Comparison of ENCODE assay signal across 19 mouse cellular contexts in genomic region chr3:32655994-32656393, GRCm38 (mm10). TPM values are rescaled to one million over a fixed set of nuclear protein-coding genes. Genes with fewer than 3 reads are reported as not detected.
DNase-seq lines count a peak whose midpoint lies in the region; ATAC-seq lines count a peak whose summit lies in the region.
"Had no signal": no experiment of that assay in that cellular context is flagged by ENCODE, and none has a peak within 500 bp of the region (broad histone marks: within the 10 kb centered on the region; RNA-seq: fewer than 3 reads in every experiment).

No protein-coding gene starts in this region.

- no peak overlapping the region for H3K9ac ChIP-seq in liver, embryonic 12.5 days
- H3K9ac ChIP-seq: embryonic facial prominence, embryonic 12.5 days; forebrain, postnatal 0 days; liver, embryonic 14.5 days had no signal

- H3K9me3 ChIP-seq in liver, embryonic 12.5 days (replicated peaks): no peaks in the 10 kb centered on the region
- no peaks in the 10 kb centered on the region for H3K9me3 ChIP-seq in midbrain, embryonic 10.5 days (replicated peaks)
- H3K9me3 ChIP-seq: embryonic facial prominence, embryonic 12.5 days; hindbrain, embryonic 10.5 days had no signal

- no peak for ATAC-seq in liver, embryonic 12.5 days
- peak; percentile 74 for ATAC-seq in CD4-positive, CD25-positive, alpha-beta regulatory T cell, adult 4 months
- ATAC-seq: forebrain, postnatal 0 days; midbrain, embryonic 16.5 days had no signal

- H3K4me1 ChIP-seq in liver, embryonic 12.5 days: peaks cover 38% of the 10 kb centered on the region
- H3K4me1 ChIP-seq in midbrain, embryonic 10.5 days: peaks cover 8% of the 10 kb centered on the region
- H3K4me1 ChIP-seq: embryonic facial prominence, embryonic 12.5 days had no signal

- DNase-seq in liver: no peak
- peak; percentile 12 for DNase-seq in CD4-positive helper T cell, adult 2 months (ENCODE audit: low read depth, low spot score)
- DNase-seq in induced T-regulatory cell, adult 2 months (ENCODE audit: low read depth): peak; percentile 22
- DNase-seq in right cerebral cortex, postnatal 4 days: no peak
- no peak for DNase-seq in midbrain, embryonic 10.5 days (ENCODE audit: low spot score)
- DNase-seq: adrenal gland, postnatal 14 days; cerebellum, adult 8-10 months; forebrain, postnatal 0 days; gastrocnemius, postnatal 10 days; kidney, adult 8-10 months; kidney, postnatal 25 days; layer of hippocampus, postnatal 36 days had no signal

- WGBS in liver, embryonic 12.5 days (ENCODE audit: insufficient replicate concordance): 39% methylated on average over 4 of the region's 4 CpGs
- WGBS in midbrain, embryonic 10.5 days: 86% methylated on average over 4 of the region's 4 CpGs

- no peak overlapping the region for H3K4me3 ChIP-seq in liver, embryonic 12.5 days
- H3K4me3 ChIP-seq in midbrain, embryonic 10.5 days: no peak overlapping the region
- H3K4me3 ChIP-seq: embryonic facial prominence, embryonic 12.5 days; hindbrain, embryonic 10.5 days had no signal

- H3K27me3 ChIP-seq in liver, embryonic 12.5 days (replicated peaks): no peaks in the 10 kb centered on the region
- no peaks in the 10 kb centered on the region for H3K27me3 ChIP-seq in midbrain, embryonic 10.5 days (ENCODE audit: low read depth, poor library complexity, severe bottlenecking)
- H3K27me3 ChIP-seq: embryonic facial prominence, embryonic 12.5 days had no signal

- no peak overlapping the region for H3K27ac ChIP-seq in liver, embryonic 12.5 days
- H3K27ac ChIP-seq in midbrain, embryonic 10.5 days (replicated peaks): no peak overlapping the region
- H3K27ac ChIP-seq: embryonic facial prominence, embryonic 12.5 days; hindbrain, embryonic 10.5 days; liver, embryonic 14.5 days had no signal

- no peaks in the 10 kb centered on the region for H3K36me3 ChIP-seq in liver, embryonic 12.5 days
- H3K36me3 ChIP-seq in midbrain, embryonic 10.5 days: no peaks in the 10 kb centered on the region
- H3K36me3 ChIP-seq: embryonic facial prominence, embryonic 12.5 days; hindbrain, embryonic 10.5 days had no signal

- peak overlapping the region; percentile 47 for H3K4me2 ChIP-seq in liver, embryonic 12.5 days
- H3K4me2 ChIP-seq: embryonic facial prominence, embryonic 12.5 days; heart, embryonic 11.5 days had no signal

RNA-seq across cellular contexts. Expression of gene Gnb4, which starts 39.6 kb away (rescaled TPM):
- polyA plus RNA-seq in liver, embryonic 12.5 days (2016; fragmentation: Nextera tagmentation; extraction: Ambion mirVana): 12.4 and 14.4 TPM in 2 replicates
- 10 to 100 TPM in 1 of 2 experiments, 1 to 10 TPM in 1; 9.5 to 11.0 TPM for polyA plus RNA-seq in CD4-positive, CD25-positive, alpha-beta regulatory T cell, adult 4 months (2017; shearing (Covaris generic))
- polyA plus RNA-seq in midbrain, embryonic 10.5 days (2016; fragmentation: Nextera tagmentation; extraction: Ambion mirVana): 46.4 and 49.4 TPM in 2 replicates

RNA-seq across cellular contexts. Expression of gene Actl6a, which starts 50.1 kb away (rescaled TPM):
- 127 and 132 TPM in 2 replicates for polyA plus RNA-seq in liver, embryonic 12.5 days (2016; fragmentation: Nextera tagmentation; extraction: Ambion mirVana)
- 10 to 100 TPM; 85.8 to 96.2 TPM for polyA plus RNA-seq in CD4-positive, CD25-positive, alpha-beta regulatory T cell, adult 4 months (2017; shearing (Covaris generic))
- 266 and 278 TPM in 2 replicates for polyA plus RNA-seq in midbrain, embryonic 10.5 days (2016; fragmentation: Nextera tagmentation; extraction: Ambion mirVana)

Comparison
In these comparisons a context has a peak if more than half of its experiments do, and no peak if none do; other contexts are left out.
1. DNase-seq: peak in CD4-positive helper T cell, adult 2 months (single experiment) and induced T-regulatory cell, adult 2 months (single experiment); none in liver (single experiment), right cerebral cortex, postnatal 4 days (single experiment) and midbrain, embryonic 10.5 days (single experiment).